Mouse (Mus musculus) inflammation-experienced regulatory T-cells (primary cell): ENCODE data around the gene Kcnab3. TPM values are rescaled to one million over a fixed set of nuclear protein-coding genes. Genes with fewer than 3 reads are reported as not detected.

Experiments used
- polyA plus RNA-seq, 2 experiments: library from polyadenylated mRNA; unstranded; fragments of 100-300 nt; shearing (Covaris generic); gene quantifications; one replicate each; pipeline ENCODE4 v1.2.1; 2017

Kcnab3 gene
- polyA plus RNA-seq, result 1 to 10 TPM; 1.3 to 1.5 TPM

DNA sequence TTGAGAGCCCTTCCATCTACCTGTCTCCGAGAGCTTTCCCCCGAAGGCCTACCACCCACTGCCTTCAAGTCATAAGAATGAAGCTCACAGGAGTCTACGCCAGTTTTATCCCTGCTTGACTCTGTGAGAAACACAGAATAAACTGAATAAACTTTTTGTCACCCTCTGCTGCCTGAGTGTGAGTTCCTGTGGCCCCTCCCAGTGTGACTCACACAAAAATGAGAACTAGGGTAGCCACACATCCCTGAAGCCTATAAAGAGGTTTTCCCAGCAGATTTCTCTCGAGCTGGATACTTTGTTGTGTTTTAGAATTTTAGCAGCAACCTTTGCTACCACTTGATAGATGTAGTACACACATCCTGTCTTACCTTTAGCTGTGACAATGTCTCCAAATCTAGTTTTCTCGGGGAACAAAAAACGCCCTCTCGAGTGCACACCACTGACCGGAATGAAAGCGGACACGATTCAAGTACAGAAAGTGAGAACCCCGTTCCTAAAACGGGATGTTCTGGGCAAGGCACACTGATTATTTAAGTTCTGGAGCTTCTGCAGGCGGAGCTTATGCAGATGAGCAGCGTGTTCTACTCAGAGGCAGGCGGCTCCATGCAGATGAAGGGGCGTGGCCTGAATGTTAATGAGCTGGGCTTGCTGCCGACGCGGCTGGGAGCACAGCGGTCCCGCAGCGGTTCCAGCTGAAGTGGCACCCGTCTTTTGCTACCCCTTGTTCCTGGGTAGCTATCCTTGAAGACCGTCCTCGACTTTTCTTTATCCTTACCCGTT, at the start of gene Kcnab3:
Gene Kcnab3, plus strand, starts transcription at position 631 of the 780 bp plus-strand sequence.

GRCm38 (mm10) chr11:69323667-69324111, 2.4 kb upstream of the Kcnab3 start, which contains the start of the genes Cntrob and Trappc1:
Gene Cntrob (minus strand): TSS chr11:69323775.
Gene Trappc1 (plus strand): TSS chr11:69323980.

DNA sequence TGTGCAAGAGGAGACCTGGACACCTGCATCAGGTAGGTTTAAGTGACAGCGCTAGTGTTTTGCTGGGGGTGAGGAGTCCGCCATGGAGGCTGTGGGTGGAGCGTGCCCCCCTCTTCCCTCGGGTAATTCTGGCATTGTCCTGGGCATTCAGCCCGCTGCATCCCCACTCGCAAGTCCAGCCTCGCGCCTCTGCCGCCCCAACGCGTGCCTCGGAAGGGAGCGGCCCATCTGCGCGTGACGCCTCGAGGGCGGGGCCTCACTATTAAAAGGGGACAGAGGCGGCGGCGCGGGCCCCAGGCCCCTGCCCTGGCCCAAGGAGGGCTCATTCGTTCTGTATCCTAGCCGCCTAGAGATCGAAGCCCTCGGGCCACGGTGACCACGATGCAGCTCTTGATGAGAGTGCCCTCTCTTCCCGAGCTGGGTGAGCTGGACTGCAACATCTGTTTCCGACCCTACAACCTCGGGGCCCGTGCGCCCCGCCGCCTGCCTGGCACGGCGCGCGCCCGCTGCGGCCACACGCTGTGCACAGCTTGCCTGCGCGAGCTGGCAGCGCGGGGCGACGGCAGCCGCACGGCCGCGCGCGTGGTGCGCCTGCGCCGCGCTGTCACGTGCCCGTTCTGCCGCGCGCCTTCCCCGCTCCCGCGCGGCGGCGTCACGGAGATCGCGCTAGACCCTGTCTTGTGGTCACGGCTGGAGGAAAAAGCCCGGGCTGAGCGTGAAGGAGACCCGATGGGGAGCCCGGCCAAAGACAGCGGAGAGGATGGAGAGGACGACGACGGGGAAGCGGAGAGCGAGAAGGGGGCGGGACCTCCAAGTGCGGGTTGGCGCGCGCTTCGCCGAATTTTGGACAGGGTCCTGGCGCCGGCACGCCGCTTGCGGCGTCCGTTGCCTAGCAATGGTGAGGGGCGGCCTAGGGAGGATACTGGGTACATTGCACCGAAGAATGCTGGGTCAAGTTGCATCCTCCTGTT, 14.4 kb downstream of the Kcnab3 start, which contains the start of gene Rnf227:
Gene Rnf227, plus strand, starts transcription at position 301 of the 971 bp plus-strand sequence.

DNA sequence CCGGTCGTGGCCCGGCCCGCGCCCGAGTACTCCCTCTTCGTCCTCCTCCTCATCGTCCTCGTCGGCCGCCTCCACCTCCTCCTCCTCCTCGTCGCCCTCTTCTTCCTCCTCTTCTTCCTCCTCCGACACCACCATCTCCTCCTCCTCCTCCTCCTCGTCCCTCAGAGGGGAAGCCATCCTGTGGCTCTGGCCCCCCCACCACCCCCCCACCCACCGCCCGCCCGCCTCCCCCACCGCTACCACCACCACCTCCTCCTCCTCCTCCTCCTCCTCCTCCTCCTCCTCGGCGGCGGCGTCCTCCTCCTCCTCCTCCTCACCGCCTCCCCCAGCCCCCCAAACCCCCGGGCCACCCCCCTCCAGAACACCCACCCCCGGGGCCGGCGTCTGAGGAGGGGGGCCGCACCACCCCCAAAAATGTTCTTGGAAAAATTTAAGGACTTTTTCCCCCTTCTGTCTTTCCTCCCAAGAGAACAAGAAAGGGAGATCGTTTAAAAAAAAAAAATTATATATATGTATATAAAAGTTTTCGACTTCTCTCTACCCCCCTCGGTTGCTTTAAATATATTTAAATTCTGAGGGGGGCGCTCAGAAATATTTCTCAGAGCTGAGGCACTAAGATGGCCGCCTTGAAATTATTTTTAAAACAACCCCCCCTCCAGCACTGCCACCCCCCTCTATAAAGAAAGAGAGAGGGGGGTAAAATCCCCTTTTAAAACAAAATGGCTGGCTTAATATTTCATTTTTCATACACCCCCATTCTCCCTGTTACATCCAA, 43.3 kb downstream of the Kcnab3 start, which contains the start of gene Chd3:
Gene Chd3, minus strand, starts transcription at position 192 of the 775 bp plus-strand sequence.

Other genes with a start within 250 kb of the Kcnab3 start
- 100 to 1,000 TPM; 137 to 175 TPM for gene Vamp2, start 237.8 kb upstream of the Kcnab3 start, polyA plus RNA-seq
- 10 to 100 TPM in 1 of 2 experiments, 1 to 10 TPM in 1; 4.8 to 12.0 TPM for gene Per1, start 231.0 kb upstream of the Kcnab3 start, polyA plus RNA-seq
- gene Hes7, start 205.9 kb upstream of the Kcnab3 start, polyA plus RNA-seq, result under 1 TPM in 1 of 2 experiments, not detected in 1; 0.51 TPM
- gene 9130213A22Rik, start 203.7 kb upstream of the Kcnab3 start, polyA plus RNA-seq, result under 1 TPM in 1 of 2 experiments, not detected in 1; 0.40 TPM
- 1 to 10 TPM in 1 of 2 experiments, under 1 TPM in 1; 0.27 to 1.6 TPM for gene Aloxe3, start 200.4 kb upstream of the Kcnab3 start, polyA plus RNA-seq
- under 1 TPM in 1 of 2 experiments, not detected in 1; 0.18 TPM for gene Alox12b, start 169.3 kb upstream of the Kcnab3 start, polyA plus RNA-seq
- 10 to 100 TPM in 1 of 2 experiments, 1 to 10 TPM in 1; 5.9 to 12.5 TPM for gene Alox8, start 128.4 kb upstream of the Kcnab3 start, polyA plus RNA-seq
- under 1 TPM; 0.34 to 0.43 TPM for gene Gucy2e, start 89.2 kb upstream of the Kcnab3 start, polyA plus RNA-seq
- 10 to 100 TPM; 11.8 to 14.0 TPM for gene Cntrob, start 2.5 kb upstream of the Kcnab3 start, polyA plus RNA-seq
- 100 to 1,000 TPM in 1 of 2 experiments, 10 to 100 TPM in 1; 91.3 to 101 TPM for gene Trappc1, start 2.3 kb upstream of the Kcnab3 start, polyA plus RNA-seq
- 10 to 100 TPM in 1 of 2 experiments, 1 to 10 TPM in 1; 5.8 to 13.3 TPM for gene Rnf227, start 14.2 kb downstream of the Kcnab3 start, polyA plus RNA-seq
- 100 to 1,000 TPM; 116 to 125 TPM for gene Chd3, start 43.1 kb downstream of the Kcnab3 start, polyA plus RNA-seq
- gene Naa38, start 69.2 kb downstream of the Kcnab3 start, polyA plus RNA-seq, result 100 to 1,000 TPM in 1 of 2 experiments, 10 to 100 TPM in 1; 97.4 to 110 TPM
- 10 to 100 TPM; 25.6 to 30.9 TPM for gene Cyb5d1, start 69.4 kb downstream of the Kcnab3 start, polyA plus RNA-seq
- gene Tmem88, start 72.0 kb downstream of the Kcnab3 start, polyA plus RNA-seq, result 1 to 10 TPM in 1 of 2 experiments, under 1 TPM in 1; 0.45 to 1.8 TPM
- gene Kdm6b, start 87.4 kb downstream of the Kcnab3 start, polyA plus RNA-seq, result 1 to 10 TPM; 5.0 to 5.4 TPM
- 1 to 10 TPM in 1 of 2 experiments, under 1 TPM in 1; 0.31 to 3.4 TPM for gene Dnah2, start 222.9 kb downstream of the Kcnab3 start, polyA plus RNA-seq
- under 1 TPM; 0.55 to 0.64 TPM for gene Efnb3, start 233.9 kb downstream of the Kcnab3 start, polyA plus RNA-seq